Comparison of ENCODE assay signal across 9 mouse cellular contexts in genomic region chr11:117822728-117823241, GRCm38 (mm10). TPM values are rescaled to one million over a fixed set of nuclear protein-coding genes. Genes with fewer than 3 reads are reported as not detected.
DNase-seq lines count a peak whose midpoint lies in the region; ATAC-seq and TF ChIP-seq lines count a peak whose summit lies in the region.
"Had no signal": no experiment of that assay in that cellular context is flagged by ENCODE, and none has a peak within 500 bp of the region (broad histone marks: within the 10 kb centered on the region; RNA-seq: fewer than 3 reads in every experiment).

No protein-coding gene starts in this region.

- ATAC-seq in heart, embryonic 12.5 days (ENCODE audit: insufficient number of reproducible peaks, low FRiP score): no peak
- ATAC-seq in embryonic facial prominence, embryonic 14.5 days (ENCODE audit: low read depth): no peak
- ATAC-seq in liver, embryonic 14.5 days (ENCODE audit: insufficient read depth): no peak
- no peak for ATAC-seq in megakaryocyte, adult 5-6 weeks (ENCODE audit: poor library complexity, severe bottlenecking)

- no peak for DNase-seq in heart, embryonic 10.5 days (ENCODE audit: low spot score)
- DNase-seq in embryonic facial prominence, embryonic 14.5 days (ENCODE audit: low spot score): peak; percentile 54
- no peak for DNase-seq in liver, embryonic 14.5 days (ENCODE audit: low read depth in 3 of 3, low spot score in 3 of 3)
- DNase-seq in left cerebral cortex, adult 11 months (ENCODE audit: low spot score): no peak
- DNase-seq in thymus, postnatal 36 days: no peak
- DNase-seq: cerebellum, adult 9-10 months had no signal

- TF ChIP-seq EP300 in liver, embryonic 14.5 days (IDR thresholded peaks at IDR 0.05; ENCODE audit: low read depth): no peak

- 0 out of 2 replicates have a peak overlapping the region, but pooled peaks have one; percentile 1 for H3K9ac ChIP-seq in heart, embryonic 12.5 days
- peak overlapping the region; percentile 17; the same call in 1 of the 2 replicates for H3K9ac ChIP-seq in embryonic facial prominence, embryonic 14.5 days (ENCODE audit: low read depth, low read length)
- H3K9ac ChIP-seq in liver, embryonic 14.5 days (replicated peaks): no peak overlapping the region; the same call in 1 of the 2 replicates

- WGBS in heart, embryonic 12.5 days: 65% methylated on average over 7 of the region's 7 CpGs
- WGBS in heart, embryonic 10.5 days: 79% methylated on average over 7 of the region's 7 CpGs
- WGBS in embryonic facial prominence, embryonic 14.5 days: 63% methylated on average over 7 of the region's 7 CpGs
- WGBS in liver, embryonic 14.5 days (ENCODE audit: insufficient replicate concordance): 91% methylated on average over 7 of the region's 7 CpGs

- peaks cover 90% of the 10 kb centered on the region for H3K79me2 ChIP-seq in C2C12 (ENCODE audit: control insufficient read depth, insufficient read depth)

- 0 out of 2 replicates have a peak overlapping the region, but pooled peaks have one; percentile 2 for H3K4me2 ChIP-seq in heart, embryonic 12.5 days
- H3K4me2 ChIP-seq in embryonic facial prominence, embryonic 14.5 days (ENCODE audit: low read depth, low read length): no peak overlapping the region
- peak overlapping the region; percentile 90; the same call in 1 of the 2 replicates for H3K4me2 ChIP-seq in liver, embryonic 14.5 days (ENCODE audit: low read depth)

- no peaks in the 10 kb centered on the region for H3K27me3 ChIP-seq in heart, embryonic 12.5 days (replicated peaks)
- H3K27me3 ChIP-seq in heart, embryonic 10.5 days (ENCODE audit: insufficient read depth, poor library complexity, severe bottlenecking): no peaks in the 10 kb centered on the region
- no peaks in the 10 kb centered on the region for H3K27me3 ChIP-seq in C2C12 (ENCODE audit: control insufficient read depth, insufficient read depth, insufficient read length)
- no peaks in the 10 kb centered on the region for H3K27me3 ChIP-seq in embryonic facial prominence, embryonic 14.5 days (replicated peaks; ENCODE audit: control insufficient read depth, insufficient read depth, low read length)
- H3K27me3 ChIP-seq in liver, embryonic 14.5 days (ENCODE audit: control insufficient read depth, insufficient read depth, low read length): no peaks in the 10 kb centered on the region

- H3ac ChIP-seq in C2C12 (ENCODE audit: control insufficient read depth, insufficient read length, low read depth): peak overlapping the region; percentile 89

- H3K4me3 ChIP-seq in heart, embryonic 12.5 days: no peak overlapping the region
- H3K4me3 ChIP-seq in heart, embryonic 10.5 days: no peak overlapping the region
- peak overlapping the region; percentile 8 for H3K4me3 ChIP-seq in C2C12 (ENCODE audit: insufficient read depth, poor library complexity, severe bottlenecking)
- H3K4me3 ChIP-seq in embryonic facial prominence, embryonic 14.5 days (ENCODE audit: low read depth, low read length): no peak overlapping the region; the same call in 1 of the 2 replicates
- no peak overlapping the region for H3K4me3 ChIP-seq in liver, embryonic 14.5 days (ENCODE audit: insufficient read depth in 1 of 2, low read depth in 2 of 2, low read length in 2 of 2)

- H3K79me3 ChIP-seq in C2C12 (ENCODE audit: low read depth): peaks cover 65% of the 10 kb centered on the region

- peaks cover 59% of the 10 kb centered on the region for H3K36me3 ChIP-seq in heart, embryonic 12.5 days
- peaks cover 63% of the 10 kb centered on the region for H3K36me3 ChIP-seq in heart, embryonic 10.5 days
- H3K36me3 ChIP-seq in C2C12 (ENCODE audit: control insufficient read depth, insufficient read depth): peaks cover 61% of the 10 kb centered on the region
- peaks cover 44% of the 10 kb centered on the region for H3K36me3 ChIP-seq in embryonic facial prominence, embryonic 14.5 days (ENCODE audit: control insufficient read depth, insufficient read depth, low read length)
- H3K36me3 ChIP-seq in liver, embryonic 14.5 days (replicated peaks; ENCODE audit: control insufficient read depth, insufficient read depth, low read depth): peaks cover 58% of the 10 kb centered on the region

- H3K27ac ChIP-seq in heart, embryonic 12.5 days (ENCODE audit: poor library complexity, severe bottlenecking): peak overlapping the region; percentile 34; the same call in 1 of the 2 replicates
- no peak overlapping the region for H3K27ac ChIP-seq in heart, embryonic 10.5 days
- peak overlapping the region; percentile 66 for H3K27ac ChIP-seq in embryonic facial prominence, embryonic 14.5 days (replicated peaks; ENCODE audit: low read depth, low read length)
- H3K27ac ChIP-seq in liver, embryonic 14.5 days: no peak overlapping the region

- no peaks in the 10 kb centered on the region for H3K9me3 ChIP-seq in heart, embryonic 12.5 days (replicated peaks)
- H3K9me3 ChIP-seq in heart, embryonic 10.5 days: no peaks in the 10 kb centered on the region
- H3K9me3 ChIP-seq in embryonic facial prominence, embryonic 14.5 days (ENCODE audit: control insufficient read depth, low read length): no peaks in the 10 kb centered on the region
- no peaks in the 10 kb centered on the region for H3K9me3 ChIP-seq in liver, embryonic 14.5 days (ENCODE audit: control insufficient read depth, low read length)

- peaks cover 64% of the 10 kb centered on the region for H3K4me1 ChIP-seq in heart, embryonic 12.5 days (replicated peaks)
- H3K4me1 ChIP-seq in heart, embryonic 10.5 days: peaks cover 60% of the 10 kb centered on the region
- peaks cover 19% of the 10 kb centered on the region; the same call in 1 of the 2 replicates for H3K4me1 ChIP-seq in embryonic facial prominence, embryonic 14.5 days (ENCODE audit: control insufficient read depth, insufficient read depth, low read length)
- peaks cover 20 to 33% of the 10 kb centered on the region in 2 experiments for H3K4me1 ChIP-seq in liver, embryonic 14.5 days (replicated peaks; ENCODE audit: control insufficient read depth in 2 of 2, insufficient read depth in 2 of 2, low read length in 1 of 2)

- TF ChIP-seq CTCF in C2C12 (IDR thresholded peaks at IDR 0.05; ENCODE audit: control insufficient read depth, insufficient read depth, insufficient read length): no peak
- no peak for TF ChIP-seq CTCF in liver, embryonic 14.5 days (IDR thresholded peaks at IDR 0.05; ENCODE audit: low read depth)

TF ChIP-seq in C2C12, 6 proteins besides CTCF, POLR2A, EP300 and RAD21 (continues in another document):
- TF ChIP-seq USF1 (IDR thresholded peaks at IDR 0.05; ENCODE audit: low read depth) (no peak), MAX (IDR thresholded peaks at IDR 0.05) (peak; percentile 13)

RNA-seq across cellular contexts. Expression of gene Afmid, which starts 2.9 kb away (rescaled TPM):
- 10.5 and 13.5 TPM in 2 replicates for polyA plus RNA-seq in heart, embryonic 12.5 days (2016; fragmentation: Nextera tagmentation; extraction: Ambion mirVana)
- polyA plus RNA-seq in heart, embryonic 10.5 days (2016; fragmentation: Nextera tagmentation; extraction: Ambion mirVana): 8.8 and 13.5 TPM in 2 replicates
- 3.2 TPM for polyA plus RNA-seq in C2C12 (2012; fragmentation: generic; extraction: Trizol)
- 4.5 and 5.5 TPM in 2 replicates for polyA plus RNA-seq in embryonic facial prominence, embryonic 14.5 days (2014; fragmentation: Nextera tagmentation; extraction: Ambion mirVana)
- polyA plus RNA-seq in liver, embryonic 14.5 days (2012; rRNA removed): 7.1 and 7.6 TPM in 2 replicates
- 7.5 and 9.8 TPM in 2 replicates for polyA plus RNA-seq in liver, embryonic 14.5 days (2014; fragmentation: Nextera tagmentation; extraction: Ambion mirVana)
- 2.4 and 3.0 TPM in 2 replicates for total RNA-seq in megakaryocyte, adult 5-6 weeks (2015)
- total RNA-seq in megakaryocyte, adult 5-6 weeks (2017): 2.8 and 4.7 TPM in 2 replicates

RNA-seq across cellular contexts. Expression of gene Tk1, which starts 3.1 kb away (rescaled TPM):
- 101 and 105 TPM in 2 replicates for polyA plus RNA-seq in heart, embryonic 12.5 days (2016; fragmentation: Nextera tagmentation; extraction: Ambion mirVana)
- 124 and 134 TPM in 2 replicates for polyA plus RNA-seq in heart, embryonic 10.5 days (2016; fragmentation: Nextera tagmentation; extraction: Ambion mirVana)
- 265 TPM for polyA plus RNA-seq in C2C12 (2012; fragmentation: generic; extraction: Trizol)
- 108 and 119 TPM in 2 replicates for polyA plus RNA-seq in embryonic facial prominence, embryonic 14.5 days (2014; fragmentation: Nextera tagmentation; extraction: Ambion mirVana)
- 122 and 136 TPM in 2 replicates for polyA plus RNA-seq in liver, embryonic 14.5 days (2012; rRNA removed)
- polyA plus RNA-seq in liver, embryonic 14.5 days (2014; fragmentation: Nextera tagmentation; extraction: Ambion mirVana): 135 and 144 TPM in 2 replicates
- total RNA-seq in megakaryocyte, adult 5-6 weeks (2015): 126 and 127 TPM in 2 replicates
- total RNA-seq in megakaryocyte, adult 5-6 weeks (2017): 60.0 and 73.7 TPM in 2 replicates

RNA-seq across cellular contexts. Expression of gene Gm20708, which starts 13.3 kb away (rescaled TPM):
- polyA plus RNA-seq in heart, embryonic 12.5 days (2016; fragmentation: Nextera tagmentation; extraction: Ambion mirVana): 0.78 and 0.82 TPM in 2 replicates
- polyA plus RNA-seq in heart, embryonic 10.5 days (2016; fragmentation: Nextera tagmentation; extraction: Ambion mirVana): 1.1 TPM in 2 replicates
- 0.16 TPM for polyA plus RNA-seq in C2C12 (2012; fragmentation: generic; extraction: Trizol)
- polyA plus RNA-seq in embryonic facial prominence, embryonic 14.5 days (2014; fragmentation: Nextera tagmentation; extraction: Ambion mirVana): 0.25 and 0.86 TPM in 2 replicates
- 0.03 and 0.08 TPM in 2 replicates for polyA plus RNA-seq in liver, embryonic 14.5 days (2012; rRNA removed)
- polyA plus RNA-seq in liver, embryonic 14.5 days (2014; fragmentation: Nextera tagmentation; extraction: Ambion mirVana): 0.10 and 0.28 TPM in 2 replicates
- total RNA-seq in megakaryocyte, adult 5-6 weeks (2015): 1.1 and 2.2 TPM in 2 replicates
- 1.1 TPM in 1 of 2 replicates, not detected in the other for total RNA-seq in megakaryocyte, adult 5-6 weeks (2017)

RNA-seq across cellular contexts. Expression of gene Syngr2, which starts 13.3 kb away (rescaled TPM):
- 68.9 and 69.3 TPM in 2 replicates for polyA plus RNA-seq in heart, embryonic 12.5 days (2016; fragmentation: Nextera tagmentation; extraction: Ambion mirVana)
- polyA plus RNA-seq in heart, embryonic 10.5 days (2016; fragmentation: Nextera tagmentation; extraction: Ambion mirVana): 68.1 and 76.3 TPM in 2 replicates
- polyA plus RNA-seq in C2C12 (2012; fragmentation: generic; extraction: Trizol): 65.3 TPM
- polyA plus RNA-seq in embryonic facial prominence, embryonic 14.5 days (2014; fragmentation: Nextera tagmentation; extraction: Ambion mirVana): 74.0 and 78.6 TPM in 2 replicates
- polyA plus RNA-seq in liver, embryonic 14.5 days (2012; rRNA removed): 36.5 and 48.8 TPM in 2 replicates
- 48.6 and 50.4 TPM in 2 replicates for polyA plus RNA-seq in liver, embryonic 14.5 days (2014; fragmentation: Nextera tagmentation; extraction: Ambion mirVana)
- 225 and 241 TPM in 2 replicates for total RNA-seq in megakaryocyte, adult 5-6 weeks (2015)
- 163 and 176 TPM in 2 replicates for total RNA-seq in megakaryocyte, adult 5-6 weeks (2017)

RNA-seq across cellular contexts. Expression of gene 6030468B19Rik, which starts 25.3 kb away (rescaled TPM):
- polyA plus RNA-seq in heart, embryonic 12.5 days (2016; fragmentation: Nextera tagmentation; extraction: Ambion mirVana): 0.71 and 1.7 TPM in 2 replicates
- 4.3 and 4.8 TPM in 2 replicates for polyA plus RNA-seq in heart, embryonic 10.5 days (2016; fragmentation: Nextera tagmentation; extraction: Ambion mirVana)
- not detected for polyA plus RNA-seq in C2C12 (2012; fragmentation: generic; extraction: Trizol)
- polyA plus RNA-seq in embryonic facial prominence, embryonic 14.5 days (2014; fragmentation: Nextera tagmentation; extraction: Ambion mirVana): not detected in 2 replicates
- polyA plus RNA-seq in liver, embryonic 14.5 days (2012; rRNA removed): 104 and 133 TPM in 2 replicates
- 67.1 and 78.0 TPM in 2 replicates for polyA plus RNA-seq in liver, embryonic 14.5 days (2014; fragmentation: Nextera tagmentation; extraction: Ambion mirVana)
- 0.60 TPM in 1 of 2 replicates, not detected in the other for total RNA-seq in megakaryocyte, adult 5-6 weeks (2015)
- 0.53 TPM in 1 of 2 replicates, not detected in the other for total RNA-seq in megakaryocyte, adult 5-6 weeks (2017)

Comparison
In these comparisons a context has a peak if more than half of its experiments do, and no peak if none do; other contexts are left out.
1. H3K27ac ChIP-seq: peak in heart, embryonic 12.5 days (single experiment) and embryonic facial prominence, embryonic 14.5 days (single experiment); none in heart, embryonic 10.5 days (single experiment) and liver, embryonic 14.5 days (single experiment).